Comparison of ENCODE assay signal across 8 mouse cellular contexts in genomic region chr19:29366226-29366968, GRCm38 (mm10). TPM values are rescaled to one million over a fixed set of nuclear protein-coding genes. Genes with fewer than 3 reads are reported as not detected.
DNase-seq lines count a peak whose midpoint lies in the region; ATAC-seq lines count a peak whose summit lies in the region.

No protein-coding gene starts in this region.

- no peaks in the 10 kb centered on the region for H3K9me3 ChIP-seq in lung, embryonic 15.5 days
- H3K9me3 ChIP-seq in embryonic facial prominence, embryonic 15.5 days (replicated peaks), result no peaks in the 10 kb centered on the region
- no peaks in the 10 kb centered on the region for H3K9me3 ChIP-seq in intestine, embryonic 16.5 days (ENCODE audit: control insufficient read depth, low read length)
- no peaks in the 10 kb centered on the region for H3K9me3 ChIP-seq in neural tube, embryonic 13.5 days

- peak overlapping the region; percentile 62 for H3K4me3 ChIP-seq in lung, embryonic 15.5 days
- peak overlapping the region; percentile 61 for H3K4me3 ChIP-seq in embryonic facial prominence, embryonic 15.5 days (replicated peaks)
- peak overlapping the region; percentile 61 for H3K4me3 ChIP-seq in intestine, embryonic 16.5 days (ENCODE audit: low read length)
- peak overlapping the region; percentile 44 for H3K4me3 ChIP-seq in neural tube, embryonic 13.5 days

- no peak for DNase-seq in lung, postnatal 25 days (ENCODE audit: low spot score)
- no peak for DNase-seq in frontal cortex, postnatal 14 days (ENCODE audit: low spot score in 2 of 2)
- DNase-seq in gastrocnemius, adult 8-10 months (ENCODE audit: low spot score in 2 of 2), result no peak
- DNase-seq in ovary, postnatal 36 days (ENCODE audit: low spot score), result no peak

- 48% methylated on average over 20 of the region's 20 CpGs for WGBS in lung, embryonic 15.5 days
- 53% methylated on average over 20 of the region's 20 CpGs for WGBS in embryonic facial prominence, embryonic 15.5 days
- 57% methylated on average over 20 of the region's 20 CpGs for WGBS in intestine, embryonic 16.5 days
- whole genome bisulfite sequencing in neural tube, embryonic 13.5 days, result 64% methylated on average over 20 of the region's 20 CpGs

- H3K36me3 ChIP-seq in lung, embryonic 15.5 days, result no peaks in the 10 kb centered on the region
- H3K36me3 ChIP-seq in embryonic facial prominence, embryonic 15.5 days, result no peaks in the 10 kb centered on the region
- H3K36me3 ChIP-seq in intestine, embryonic 16.5 days (ENCODE audit: control insufficient read depth, insufficient read depth, low read length), result no peaks in the 10 kb centered on the region
- H3K36me3 ChIP-seq in neural tube, embryonic 13.5 days, result no peaks in the 10 kb centered on the region

- peak overlapping the region; percentile 78 for H3K4me2 ChIP-seq in lung, embryonic 15.5 days
- H3K4me2 ChIP-seq in embryonic facial prominence, embryonic 15.5 days (replicated peaks), result peak overlapping the region; percentile 80
- peak overlapping the region; percentile 84 for H3K4me2 ChIP-seq in intestine, embryonic 16.5 days (ENCODE audit: low read depth, low read length)
- H3K4me2 ChIP-seq in neural tube, embryonic 13.5 days, result peak overlapping the region; percentile 71

- ATAC-seq in lung, embryonic 15.5 days (ENCODE audit: borderline replicate concordance, extremely low read depth, low FRiP score, low TSS enrichment), result no peak
- ATAC-seq in embryonic facial prominence, embryonic 15.5 days (ENCODE audit: insufficient number of reproducible peaks, low FRiP score, low TSS enrichment, low read depth), result no peak
- ATAC-seq in intestine, embryonic 16.5 days, result no peak
- ATAC-seq in neural tube, embryonic 13.5 days (ENCODE audit: low read depth), result no peak

- H3K27ac ChIP-seq in lung, embryonic 15.5 days, result 0 out of 2 replicates have a peak overlapping the region, but pooled peaks have one; percentile 24
- H3K27ac ChIP-seq in embryonic facial prominence, embryonic 15.5 days (replicated peaks), result no peak overlapping the region
- H3K27ac ChIP-seq in intestine, embryonic 16.5 days (ENCODE audit: low read length), result peak overlapping the region; percentile 69; the same call in 1 of the 2 replicates
- no peak overlapping the region for H3K27ac ChIP-seq in neural tube, embryonic 13.5 days (replicated peaks)

- peaks cover 13% of the 10 kb centered on the region for H3K4me1 ChIP-seq in lung, embryonic 15.5 days
- H3K4me1 ChIP-seq in embryonic facial prominence, embryonic 15.5 days, result peaks cover 9% of the 10 kb centered on the region
- 0 out of 2 replicates have a peak, but pooled peaks cover 3% of the 10 kb centered on the region for H3K4me1 ChIP-seq in intestine, embryonic 16.5 days (ENCODE audit: control insufficient read depth, insufficient read depth, low read length)
- peaks cover 19% of the 10 kb centered on the region for H3K4me1 ChIP-seq in neural tube, embryonic 13.5 days (replicated peaks)

- H3K9ac ChIP-seq in lung, embryonic 15.5 days, result peak overlapping the region; percentile 16; the same call in 1 of the 2 replicates
- peak overlapping the region; percentile 21; the same call in 1 of the 2 replicates for H3K9ac ChIP-seq in embryonic facial prominence, embryonic 15.5 days
- H3K9ac ChIP-seq in intestine, embryonic 16.5 days (ENCODE audit: low read depth, low read length), result peak overlapping the region; percentile 68
- H3K9ac ChIP-seq in neural tube, embryonic 13.5 days, result 0 out of 2 replicates have a peak overlapping the region, but pooled peaks have one; percentile 68

- H3K27me3 ChIP-seq in lung, embryonic 15.5 days, result no peaks in the 10 kb centered on the region
- H3K27me3 ChIP-seq in embryonic facial prominence, embryonic 15.5 days, result no peaks in the 10 kb centered on the region
- H3K27me3 ChIP-seq in intestine, embryonic 16.5 days (replicated peaks; ENCODE audit: control insufficient read depth, insufficient read depth, low read length), result no peaks in the 10 kb centered on the region
- no peaks in the 10 kb centered on the region for H3K27me3 ChIP-seq in neural tube, embryonic 13.5 days

RNA-seq across cellular contexts. Expression of gene Plgrkt, which starts 0.8 kb away (rescaled TPM):
- polyA plus RNA-seq in lung, embryonic 15.5 days (2015; fragmentation: Nextera tagmentation; extraction: Ambion mirVana), result 45.3 and 56.9 TPM in 2 replicates
- polyA plus RNA-seq in embryonic facial prominence, embryonic 15.5 days (2015; fragmentation: Nextera tagmentation; extraction: Ambion mirVana), result 79.0 and 83.9 TPM in 2 replicates
- polyA plus RNA-seq in intestine, embryonic 16.5 days (2015; fragmentation: Nextera tagmentation; extraction: Ambion mirVana), result 237 and 261 TPM in 2 replicates
- 92.6 and 99.2 TPM in 2 replicates for polyA plus RNA-seq in neural tube, embryonic 13.5 days (2015; fragmentation: Nextera tagmentation; extraction: Ambion mirVana)
- total RNA-seq in gastrocnemius, adult 8-10 months (2022), result 10 to 100 TPM; 14.3 to 19.8 (median 17.8) TPM

RNA-seq across cellular contexts. Expression of gene Cd274, which starts 0.9 kb away (rescaled TPM):
- 0.25 and 0.74 TPM in 2 replicates for polyA plus RNA-seq in lung, embryonic 15.5 days (2015; fragmentation: Nextera tagmentation; extraction: Ambion mirVana)
- polyA plus RNA-seq in embryonic facial prominence, embryonic 15.5 days (2015; fragmentation: Nextera tagmentation; extraction: Ambion mirVana), result 0.71 and 0.72 TPM in 2 replicates
- 0.51 and 0.64 TPM in 2 replicates for polyA plus RNA-seq in intestine, embryonic 16.5 days (2015; fragmentation: Nextera tagmentation; extraction: Ambion mirVana)
- 0.39 and 0.52 TPM in 2 replicates for polyA plus RNA-seq in neural tube, embryonic 13.5 days (2015; fragmentation: Nextera tagmentation; extraction: Ambion mirVana)
- 1 to 10 TPM in 1 of 4 experiments, under 1 TPM in 3; 0.65 to 1.1 (median 0.76) TPM for total RNA-seq in gastrocnemius, adult 8-10 months (2022)

RNA-seq across cellular contexts. Expression of gene Rln1, which starts 31.9 kb away (rescaled TPM):
- polyA plus RNA-seq in lung, embryonic 15.5 days (2015; fragmentation: Nextera tagmentation; extraction: Ambion mirVana), result 0.47 TPM in 1 of 2 replicates, not detected in the other
- polyA plus RNA-seq in embryonic facial prominence, embryonic 15.5 days (2015; fragmentation: Nextera tagmentation; extraction: Ambion mirVana), result 0.16 and 0.39 TPM in 2 replicates
- polyA plus RNA-seq in intestine, embryonic 16.5 days (2015; fragmentation: Nextera tagmentation; extraction: Ambion mirVana), result not detected in 2 replicates
- polyA plus RNA-seq in neural tube, embryonic 13.5 days (2015; fragmentation: Nextera tagmentation; extraction: Ambion mirVana), result 2.2 and 2.3 TPM in 2 replicates
- total RNA-seq in gastrocnemius, adult 8-10 months (2022), result not detected

RNA-seq across cellular contexts. Expression of gene Insl6, which starts 41.2 kb away (rescaled TPM):
- 1.2 and 3.3 TPM in 2 replicates for polyA plus RNA-seq in lung, embryonic 15.5 days (2015; fragmentation: Nextera tagmentation; extraction: Ambion mirVana)
- polyA plus RNA-seq in embryonic facial prominence, embryonic 15.5 days (2015; fragmentation: Nextera tagmentation; extraction: Ambion mirVana), result 9.0 and 9.9 TPM in 2 replicates
- polyA plus RNA-seq in intestine, embryonic 16.5 days (2015; fragmentation: Nextera tagmentation; extraction: Ambion mirVana), result 19.1 and 19.9 TPM in 2 replicates
- 2.7 and 3.5 TPM in 2 replicates for polyA plus RNA-seq in neural tube, embryonic 13.5 days (2015; fragmentation: Nextera tagmentation; extraction: Ambion mirVana)
- not detected for total RNA-seq in gastrocnemius, adult 8-10 months (2022)

RNA-seq across cellular contexts. Expression of gene Pdcd1lg2, which starts 44.3 kb away (rescaled TPM):
- 0.09 TPM in 2 replicates for polyA plus RNA-seq in lung, embryonic 15.5 days (2015; fragmentation: Nextera tagmentation; extraction: Ambion mirVana)
- polyA plus RNA-seq in embryonic facial prominence, embryonic 15.5 days (2015; fragmentation: Nextera tagmentation; extraction: Ambion mirVana), result not detected in 2 replicates
- polyA plus RNA-seq in intestine, embryonic 16.5 days (2015; fragmentation: Nextera tagmentation; extraction: Ambion mirVana), result 0.11 and 0.17 TPM in 2 replicates
- not detected in 2 replicates for polyA plus RNA-seq in neural tube, embryonic 13.5 days (2015; fragmentation: Nextera tagmentation; extraction: Ambion mirVana)
- total RNA-seq in gastrocnemius, adult 8-10 months (2022), result not detected

Comparison
In these comparisons a context has a peak if more than half of its experiments do, and no peak if none do; other contexts are left out.
1. H3K27ac ChIP-seq: peak in lung, embryonic 15.5 days (single experiment) and intestine, embryonic 16.5 days (single experiment); none in embryonic facial prominence, embryonic 15.5 days (single experiment) and neural tube, embryonic 13.5 days (single experiment).
2. H3K9ac ChIP-seq: peak in every context shown above with its lines; median percentile 68 in intestine, embryonic 16.5 days; 68 in neural tube, embryonic 13.5 days; 21 in embryonic facial prominence, embryonic 15.5 days; 16 in lung, embryonic 15.5 days.
3. Peak in every context shown above with its lines, with median percentiles within 50 percentile points of each other: H3K4me2 ChIP-seq and H3K4me3 ChIP-seq.